Mouse (Mus musculus) urinary bladder, postnatal 14 days (tissue): Measurements from ENCODE around the gene Samt1.
"Not testable (repeated sequence)": the region's sequence is repeated elsewhere in the genome, so short reads cannot be mapped to it uniquely, and the experiment has no call there.

Experiments
- DNase-seq: peaks from one replicate; pipeline ENCODE4 v3.0.0; 2021; ENCODE audit warnings: low spot score

The Samt1 gene

DNA sequence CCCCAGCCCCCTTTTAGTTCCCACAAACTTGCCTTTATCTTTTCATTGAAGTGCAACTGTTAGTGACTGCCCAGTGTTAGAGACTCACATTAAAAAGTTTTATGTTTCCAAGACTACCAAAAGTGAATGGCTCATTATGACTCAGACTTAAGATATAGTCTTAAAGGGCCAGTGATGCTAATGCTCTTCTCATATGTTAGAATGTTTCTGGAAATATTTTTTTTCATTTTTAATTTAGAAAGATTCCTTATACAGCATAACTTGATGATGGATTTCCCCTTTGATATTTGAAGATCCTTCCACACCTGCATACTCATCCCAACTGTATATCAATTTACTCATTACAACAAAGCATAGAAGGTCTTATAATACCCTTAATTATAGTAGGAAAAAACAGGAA lies at the start of gene Samt1:
Gene Samt1, minus strand, starts transcription at position 101 of the 400 bp plus-strand sequence.
- not testable (repeated sequence) for DNase-seq

- DNase-seq = not testable (repeated sequence)
Observed at GRCm38 (mm10) chrX:154054939-154055338, 42.5 kb upstream of the Samt1 start, which contains the start of gene Gm10057. Gm10057 (minus strand) TSS chrX:154055039.

- not testable (repeated sequence) for DNase-seq
Observed at GRCm38 (mm10) chrX:154033727-154034126, 21.3 kb upstream of the Samt1 start, which contains the start of gene 4921511M17Rik. 4921511M17Rik (minus strand) TSS chrX:154033827.

DNA sequence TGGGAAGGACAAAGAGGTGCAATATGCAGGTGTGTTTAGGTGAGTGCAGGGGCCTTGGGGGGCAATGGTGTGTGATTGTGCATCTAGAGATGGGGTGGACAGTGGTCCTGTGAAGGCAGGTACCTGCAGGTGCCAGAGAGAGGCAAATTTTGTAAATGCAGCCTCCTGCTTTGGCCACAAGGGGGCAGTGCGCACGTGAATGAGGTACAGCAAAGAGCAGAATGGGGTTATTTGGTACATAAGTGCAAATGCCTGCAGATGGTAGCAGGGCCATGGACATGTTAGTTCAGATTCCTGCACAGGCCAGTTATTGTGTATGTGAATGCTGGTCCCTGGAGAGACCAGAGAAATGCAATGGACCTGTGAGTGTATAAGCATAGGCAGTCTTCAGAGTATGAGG lies 35.5 kb downstream of the Samt1 start:
- not testable (repeated sequence) for DNase-seq

DNA sequence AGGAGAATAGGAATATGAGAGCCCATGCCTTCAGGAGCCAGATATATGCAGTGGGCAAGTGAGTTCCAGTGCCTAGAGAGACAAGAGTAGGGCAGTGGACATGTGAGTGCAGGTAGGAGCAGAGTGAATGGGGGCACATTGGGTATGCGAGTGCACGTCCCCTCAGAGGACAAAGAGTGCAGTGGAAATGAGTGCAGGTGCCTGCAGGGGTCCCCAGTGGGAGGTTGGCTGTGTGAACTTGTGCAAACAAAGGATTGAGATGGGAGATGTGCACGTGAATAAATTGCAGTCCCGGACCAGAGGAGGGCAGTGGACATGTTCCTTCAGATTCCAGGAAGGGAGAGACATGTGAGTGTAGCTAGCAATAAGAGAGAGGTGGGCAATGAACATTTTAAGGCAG lies 36.0 kb downstream of the Samt1 start:
- not testable (repeated sequence) for DNase-seq

DNA sequence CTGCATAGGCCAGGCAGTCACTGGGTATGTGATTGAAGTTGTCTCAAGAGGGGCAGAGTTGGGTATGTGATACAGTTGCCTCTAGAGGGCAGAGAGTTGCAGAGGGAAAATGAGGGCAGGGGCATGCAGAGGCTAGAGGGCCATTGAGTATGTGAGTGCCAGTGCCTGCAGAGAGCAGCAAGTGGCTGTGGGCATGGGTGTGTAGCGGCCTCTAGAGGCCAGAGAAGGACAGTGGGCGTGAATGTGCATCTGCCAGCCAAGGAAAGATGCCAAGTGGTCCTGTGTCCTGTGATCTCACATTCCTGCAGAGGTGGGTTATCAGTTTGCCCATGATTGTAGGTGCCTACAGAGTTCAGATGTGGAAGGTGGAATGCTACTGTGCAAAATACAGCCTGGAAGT lies 38.0 kb downstream of the Samt1 start:
- no peak for DNase-seq

DNA sequence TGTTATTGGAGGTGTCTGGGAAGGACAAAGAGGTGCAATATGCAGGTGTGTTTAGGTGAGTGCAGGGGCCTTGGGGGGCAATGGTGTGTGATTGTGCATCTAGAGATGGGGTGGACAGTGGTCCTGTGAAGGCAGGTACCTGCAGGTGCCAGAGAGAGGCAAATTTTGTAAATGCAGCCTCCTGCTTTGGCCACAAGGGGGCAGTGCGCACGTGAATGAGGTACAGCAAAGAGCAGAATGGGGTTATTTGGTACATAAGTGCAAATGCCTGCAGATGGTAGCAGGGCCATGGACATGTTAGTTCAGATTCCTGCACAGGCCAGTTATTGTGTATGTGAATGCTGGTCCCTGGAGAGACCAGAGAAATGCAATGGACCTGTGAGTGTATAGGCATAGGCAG lies 59.6 kb downstream of the Samt1 start:
- DNase-seq = not testable (repeated sequence)
